Mouse (Mus musculus) limb, embryonic 10.5 days (tissue): ENCODE measurements at regions not wholly inside any gene's neighbourhood (a gene's known extent, or its start where the extent isn't known, plus 50 kb on each side); places are given as distances from the start of the nearest gene placed in this dataset.
A peak's percentile ranks its signal among the peaks of the same experiment; 100 is the strongest.

Source experiments
- DNase-seq: peaks from one replicate; pipeline ENCODE4 v3.0.0-alpha.2; 2017; ENCODE audit warnings: low spot score
- H3K27ac ChIP-seq: fragments of 300-500 bp; sonication (generic); 2 replicates; pipeline ENCODE4 v1.5.1; 2016; ENCODE audit warnings: mild to moderate bottlenecking
- H3K27me3 ChIP-seq: fragments of 300-500 bp; sonication (generic); 2 replicates; pipeline ENCODE4 v1.6.1; 2016; ENCODE audit warnings: low read depth, mild to moderate bottlenecking; ENCODE audit not compliant: poor library complexity, severe bottlenecking
- H3K36me3 ChIP-seq: fragments of 300-500 bp; sonication (generic); 2 replicates; pipeline ENCODE4 v1.6.1; 2016; ENCODE audit warnings: mild to moderate bottlenecking, moderate library complexity
- H3K4me1 ChIP-seq: fragments of 300-500 bp; sonication (generic); 2 replicates; pipeline ENCODE4 v1.6.1; 2016
- H3K4me3 ChIP-seq: fragments of 300-500 bp; sonication (generic); 2 replicates; pipeline ENCODE4 v1.5.1; 2016; ENCODE audit warnings: mild to moderate bottlenecking, moderate library complexity
- H3K9me3 ChIP-seq: fragments of 300-500 bp; sonication (generic); replicated peaks from 2 replicates; pipeline ENCODE4 v1.6.1; 2016; ENCODE audit warnings: mild to moderate bottlenecking
- WGBS: fragments of 180-500 bp; shearing (Covaris S2); methylation state at CpG from one replicate; pipeline ENCODE4 v1.1.7; 2016; 5-methylcytosine and 5-hydroxymethylcytosine counted together

- Histone ChIP-seq H3K4me3 (no peak overlapping the region), H3K27me3 (no peaks in the 10 kb centered on the region), H3K27ac (no peak overlapping the region), H3K9me3 (no peaks in the 10 kb centered on the region), H3K4me1 (peaks cover 2% of the 10 kb centered on the region), H3K36me3 (no peaks in the 10 kb centered on the region)
- WGBS, result 86% methylated on average over 3 of the region's 3 CpGs
- no peak for DNase-seq
Measured at GRCm38 (mm10) chr8:34442688-34443087, 331.2 kb upstream of the Gm10131 start.

DNA sequence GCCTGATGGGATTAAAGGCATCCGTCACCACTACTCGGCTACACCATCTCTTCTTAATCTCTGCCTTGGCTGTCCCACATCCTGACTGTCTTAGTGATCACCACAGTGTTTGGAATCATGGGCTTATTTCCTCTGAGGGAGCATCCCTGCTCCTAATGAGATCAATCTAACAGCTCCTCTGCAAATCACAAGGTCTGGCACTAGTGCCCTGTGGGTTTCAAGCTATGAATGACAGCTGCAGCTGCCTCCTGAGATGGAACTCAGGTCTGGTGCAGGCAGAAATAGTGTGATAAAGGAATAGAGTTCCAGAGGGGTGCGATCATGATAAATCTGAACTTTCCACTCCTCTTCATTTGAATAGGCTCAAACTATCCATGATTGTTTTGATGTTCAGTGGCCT is 330.2 kb upstream of the Gm10131 start:
- WGBS, result 82% methylated on average over 3 of the region's 3 CpGs

GRCm38 (mm10) chr8:34440771-34441170 is 329.2 kb upstream of the Gm10131 start:
- Histone ChIP-seq H3K27ac (no peak overlapping the region), H3K4me3 (no peak overlapping the region), H3K36me3 (no peaks in the 10 kb centered on the region), H3K4me1 (no peaks in the 10 kb centered on the region), H3K27me3 (no peaks in the 10 kb centered on the region), H3K9me3 (no peaks in the 10 kb centered on the region)
- WGBS, result 89% methylated on average over 4 of the region's 4 CpGs
- no peak for DNase-seq

More for the DNA sequence above, 330.2 kb upstream of the Gm10131 start:
- no peak for DNase-seq
- H3K4me3 ChIP-seq, result no peak overlapping the region
- no peaks in the 10 kb centered on the region for H3K4me1 ChIP-seq
- no peak overlapping the region for H3K27ac ChIP-seq
- H3K36me3 ChIP-seq, result no peaks in the 10 kb centered on the region
- no peaks in the 10 kb centered on the region for H3K9me3 ChIP-seq
- no peaks in the 10 kb centered on the region for H3K27me3 ChIP-seq

- no peak overlapping the region for H3K4me3 ChIP-seq
- no peaks in the 10 kb centered on the region for H3K36me3 ChIP-seq
- no peaks in the 10 kb centered on the region for H3K4me1 ChIP-seq
- no peak overlapping the region for H3K27ac ChIP-seq
- no peaks in the 10 kb centered on the region for H3K27me3 ChIP-seq
- DNase-seq, result no peak
- 89% methylated on average over 2 of the region's 2 CpGs for WGBS
- H3K9me3 ChIP-seq, result no peaks in the 10 kb centered on the region
Measured at GRCm38 (mm10) chr8:34438771-34439170, 327.2 kb upstream of the Gm10131 start.

- DNase-seq, result no peak
- no peak overlapping the region for H3K27ac ChIP-seq
- 92% methylated on average over 7 of the region's 7 CpGs for WGBS
- no peaks in the 10 kb centered on the region for H3K9me3 ChIP-seq
- H3K36me3 ChIP-seq, result no peaks in the 10 kb centered on the region
- H3K4me3 ChIP-seq, result no peak overlapping the region
- H3K27me3 ChIP-seq, result no peaks in the 10 kb centered on the region
- H3K4me1 ChIP-seq, result peaks cover 10% of the 10 kb centered on the region
Measured at GRCm38 (mm10) chr8:34431985-34432384, 320.4 kb upstream of the Gm10131 start.

GRCm38 (mm10) chr8:34429231-34429630 is 317.7 kb upstream of the Gm10131 start:
- H3K27ac ChIP-seq, result no peak overlapping the region
- peaks cover 10% of the 10 kb centered on the region for H3K4me1 ChIP-seq
- H3K36me3 ChIP-seq, result no peaks in the 10 kb centered on the region
- H3K27me3 ChIP-seq, result no peaks in the 10 kb centered on the region
- DNase-seq, result no peak
- 77% methylated on average over 3 of the region's 3 CpGs for WGBS
- H3K9me3 ChIP-seq, result no peaks in the 10 kb centered on the region
- no peak overlapping the region for H3K4me3 ChIP-seq

DNA sequence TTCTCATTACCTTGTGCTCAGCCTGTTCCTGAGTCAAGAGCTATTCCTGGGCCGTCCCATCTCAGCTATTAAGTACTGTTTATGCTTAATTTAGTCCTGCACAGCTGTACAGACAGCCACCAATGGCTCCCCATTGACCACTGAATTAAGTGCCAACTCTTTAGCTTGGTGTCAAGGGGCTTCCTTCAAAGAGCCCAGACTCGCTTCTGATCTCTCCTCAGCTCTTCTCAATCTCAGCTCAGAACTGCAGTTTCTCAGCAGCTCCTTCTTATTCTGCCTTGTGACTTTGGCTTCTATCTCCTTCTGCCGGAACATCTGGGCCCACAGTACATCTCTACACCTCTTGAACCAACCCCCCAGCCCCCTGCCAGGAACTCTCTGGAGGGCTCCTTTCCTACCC is 290.0 kb upstream of the Gm10131 start:
- DNase-seq, result no peak
- Histone ChIP-seq H3K36me3 (no peaks in the 10 kb centered on the region), H3K27ac (no peak overlapping the region), H3K9me3 (no peaks in the 10 kb centered on the region), H3K27me3 (no peaks in the 10 kb centered on the region), H3K4me3 (no peak overlapping the region), H3K4me1 (peaks cover 31% of the 10 kb centered on the region)
- 73% methylated on average over 3 of the region's 3 CpGs for WGBS

GRCm38 (mm10) chr8:34398914-34399813 is 287.6 kb upstream of the Gm10131 start:
- DNase-seq, result no peak
- Histone ChIP-seq H3K36me3 (no peaks in the 10 kb centered on the region), H3K27me3 (no peaks in the 10 kb centered on the region), H3K27ac (peak overlapping the region; percentile 85), H3K9me3 (no peaks in the 10 kb centered on the region), H3K4me1 (peaks cover 31% of the 10 kb centered on the region), H3K4me3 (no peak overlapping the region)
- 59% methylated on average over 14 of the region's 14 CpGs for WGBS

- Histone ChIP-seq H3K36me3 (no peaks in the 10 kb centered on the region), H3K27me3 (no peaks in the 10 kb centered on the region), H3K4me3 (0 out of 2 replicates have a peak overlapping the region, but pooled peaks have one; percentile 23), H3K27ac (peak overlapping the region; percentile 72), H3K4me1 (peaks cover 34% of the 10 kb centered on the region), H3K9me3 (no peaks in the 10 kb centered on the region)
- WGBS, result 48% methylated on average over 23 of the region's 23 CpGs
- peak; percentile 46 for DNase-seq
Measured at GRCm38 (mm10) chr8:34397583-34398411, 286.3 kb upstream of the Gm10131 start.

GRCm38 (mm10) chr8:34397225-34397582 is 285.7 kb upstream of the Gm10131 start:
- Histone ChIP-seq H3K27ac (peak overlapping the region; percentile 72), H3K27me3 (no peaks in the 10 kb centered on the region), H3K4me3 (0 out of 2 replicates have a peak overlapping the region, but pooled peaks have one; percentile 23), H3K9me3 (no peaks in the 10 kb centered on the region), H3K4me1 (peaks cover 40% of the 10 kb centered on the region), H3K36me3 (no peaks in the 10 kb centered on the region)
- 64% methylated on average over 4 of the region's 4 CpGs for WGBS
- no peak for DNase-seq

GRCm38 (mm10) chr8:34392981-34393828 is 281.7 kb upstream of the Gm10131 start:
- no peaks in the 10 kb centered on the region for H3K9me3 ChIP-seq
- 92% methylated on average over 15 of the region's 15 CpGs for WGBS
- H3K27me3 ChIP-seq, result no peaks in the 10 kb centered on the region

GRCm38 (mm10) chr8:34392208-34392980 is 280.9 kb upstream of the Gm10131 start:
- Histone ChIP-seq H3K9me3 (no peaks in the 10 kb centered on the region), H3K4me1 (peaks cover 21% of the 10 kb centered on the region), H3K27ac (peak overlapping the region; percentile 69), H3K27me3 (no peaks in the 10 kb centered on the region), H3K36me3 (no peaks in the 10 kb centered on the region), H3K4me3 (no peak overlapping the region)
- WGBS, result 66% methylated on average over 14 of the region's 14 CpGs
- peak; percentile 47 for DNase-seq

More at GRCm38 (mm10) chr8:34392981-34393828, 281.7 kb upstream of the Gm10131 start:
- H3K4me3 ChIP-seq, result no peak overlapping the region
- H3K27ac ChIP-seq, result peak overlapping the region; percentile 69
- DNase-seq, result no peak
- H3K36me3 ChIP-seq, result no peaks in the 10 kb centered on the region
- peaks cover 29% of the 10 kb centered on the region for H3K4me1 ChIP-seq
